Mouse (Mus musculus) midbrain, embryonic 13.5 days (tissue): Measurements from ENCODE around the gene Svs3b. TPM values are rescaled to one million over a fixed set of nuclear protein-coding genes. Genes with fewer than 3 reads are reported as not detected.
"Not testable (repeated sequence)": the region's sequence is repeated elsewhere in the genome, so short reads cannot be mapped to it uniquely, and the experiment has no call there.

ENCODE experiments used
- ATAC-seq: fragments of 200-750 bp; cut with Nextera tagmentation; 2 replicates; pipeline ENCODE4 v1.8.0; 2017; ENCODE audit warnings: mild to moderate bottlenecking, moderate TSS enrichment, moderate library complexity
- H3K27ac ChIP-seq: fragments of 300-500 bp; sonication (generic); 2 replicates; pipeline ENCODE4 v1.5.1; 2015; ENCODE audit warnings: inconsistent platforms, mild to moderate bottlenecking, moderate library complexity
- H3K27me3 ChIP-seq: fragments of 300-500 bp; sonication (generic); 2 replicates; pipeline ENCODE4 v1.6.1; 2015; ENCODE audit warnings: mild to moderate bottlenecking, inconsistent platforms
- H3K36me3 ChIP-seq: fragments of 300-500 bp; sonication (generic); 2 replicates; pipeline ENCODE4 v1.6.1; 2015; ENCODE audit warnings: mild to moderate bottlenecking, inconsistent platforms
- H3K4me1 ChIP-seq: fragments of 300-500 bp; sonication (generic); replicated peaks from 2 replicates; pipeline ENCODE4 v1.6.1; 2015; ENCODE audit warnings: inconsistent platforms
- H3K4me2 ChIP-seq: fragments of 300-500 bp; sonication (generic); replicated peaks from 2 replicates; pipeline ENCODE4 v1.6.1; 2015; ENCODE audit warnings: moderate library complexity, mild to moderate bottlenecking, inconsistent platforms
- H3K4me3 ChIP-seq: fragments of 300-500 bp; sonication (generic); replicated peaks from 2 replicates; pipeline ENCODE4 v1.5.1; 2015; ENCODE audit warnings: mild to moderate bottlenecking, inconsistent platforms
- H3K9ac ChIP-seq: fragments of 300-500 bp; sonication (generic); replicated peaks from 2 replicates; pipeline ENCODE4 v1.6.1; 2015; ENCODE audit warnings: mild to moderate bottlenecking, inconsistent platforms
- H3K9me3 ChIP-seq: fragments of 300-500 bp; sonication (generic); 2 replicates; pipeline ENCODE4 v1.6.1; 2016; ENCODE audit warnings: mild to moderate bottlenecking, inconsistent platforms
- WGBS: fragments of 180-500 bp; shearing (Covaris S2); methylation state at CpG from one replicate; pipeline ENCODE4 v1.1.7; 2015; 5-methylcytosine and 5-hydroxymethylcytosine counted together
- polyA plus RNA-seq: library from polyadenylated mRNA; unstranded; fragments of >200 nt; fragmentation: Nextera tagmentation; extraction: Ambion mirVana; gene quantifications from 2 replicates; pipeline ENCODE4 v1.2.1, GENCODE M21; 2015

Svs3b gene
- not detected in 2 replicates for polyA plus RNA-seq

GRCm38 (mm10) chr2:164256540-164256939 is at the start of gene Svs3b:
Gene Svs3b, minus strand, starts transcription at chr2:164256640.
- 85% methylated on average over 1 of the region's 1 CpGs for WGBS
- not testable (repeated sequence) for H3K4me1 ChIP-seq, H3K9me3 ChIP-seq, H3K27me3 ChIP-seq, H3K4me2 ChIP-seq, H3K36me3 ChIP-seq, H3K9ac ChIP-seq, H3K4me3 ChIP-seq, ATAC-seq, H3K27ac ChIP-seq

- not testable (repeated sequence) for H3K4me3 ChIP-seq, H3K9ac ChIP-seq, H3K27me3 ChIP-seq, H3K36me3 ChIP-seq, ATAC-seq, H3K27ac ChIP-seq, H3K4me1 ChIP-seq, H3K9me3 ChIP-seq, H3K4me2 ChIP-seq
- 79% methylated on average over 1 of the region's 1 CpGs for WGBS
Measured at GRCm38 (mm10) chr2:164288968-164289367, 32.5 kb upstream of the Svs3b start, which contains the start of gene Svs3a. Gene Svs3a, plus strand, starts transcription at chr2:164289268.

GRCm38 (mm10) chr2:164278359-164278758 is 21.9 kb upstream of the Svs3b start, which contains the start of gene Svs4:
Gene Svs4, minus strand, starts transcription at chr2:164278459.
- Histone ChIP-seq H3K9me3 (no peaks in the 10 kb centered on the region), H3K4me1 (no peaks in the 10 kb centered on the region), H3K27me3 (no peaks in the 10 kb centered on the region), H3K4me2 (no peak within 1 kb of the TSS), H3K9ac (no peak within 1 kb of the TSS), H3K36me3 (no peaks in the 10 kb centered on the region), H3K4me3 (no peak within 1 kb of the TSS), H3K27ac (no peak within 1 kb of the TSS)
- ATAC-seq, result no peak
- WGBS, result 95% methylated on average over 4 of the region's 4 CpGs

GRCm38 (mm10) chr2:164238366-164238765 is 18.1 kb downstream of the Svs3b start, which contains the start of gene Svs2:
Gene Svs2, minus strand, starts transcription at chr2:164238466.
- H3K4me1 ChIP-seq, result no peaks in the 10 kb centered on the region
- H3K9me3 ChIP-seq, result no peaks in the 10 kb centered on the region
- H3K27me3 ChIP-seq, result no peaks in the 10 kb centered on the region
- 87% methylated on average over 3 of the region's 3 CpGs for WGBS
- H3K36me3 ChIP-seq, result no peaks in the 10 kb centered on the region
- no peak within 1 kb of the TSS for H3K4me2 ChIP-seq
- no peak for ATAC-seq
- H3K4me3 ChIP-seq, result no peak within 1 kb of the TSS
- H3K27ac ChIP-seq, result no peak within 1 kb of the TSS
- no peak within 1 kb of the TSS for H3K9ac ChIP-seq

- no peaks in the 10 kb centered on the region for H3K4me1 ChIP-seq
- no peaks in the 10 kb centered on the region for H3K27me3 ChIP-seq
- no peak overlapping the region for H3K4me2 ChIP-seq
- WGBS, result 93% methylated on average over 8 of the region's 8 CpGs
- no peaks in the 10 kb centered on the region for H3K9me3 ChIP-seq
- H3K4me3 ChIP-seq, result no peak overlapping the region
- H3K36me3 ChIP-seq, result no peaks in the 10 kb centered on the region
- no peak overlapping the region for H3K27ac ChIP-seq
- no peak overlapping the region for H3K9ac ChIP-seq
- no peak for ATAC-seq
Measured at GRCm38 (mm10) chr2:164232671-164233070, 23.8 kb downstream of the Svs3b start.

GRCm38 (mm10) chr2:164228361-164229070 is 27.9 kb downstream of the Svs3b start:
- WGBS, result 85% methylated on average over 8 of the region's 8 CpGs

GRCm38 (mm10) chr2:164221522-164221921 is 34.9 kb downstream of the Svs3b start, which contains the start of gene Wfdc15b:
Gene Wfdc15b, minus strand, starts transcription at chr2:164221660.
- no peak within 1 kb of the TSS for H3K4me3 ChIP-seq
- H3K9me3 ChIP-seq, result no peaks in the 10 kb centered on the region
- no peak within 1 kb of the TSS for H3K27ac ChIP-seq
- no peak within 1 kb of the TSS for H3K4me2 ChIP-seq
- no peak for ATAC-seq
- 89% methylated on average over 11 of the region's 11 CpGs for WGBS
- no peaks in the 10 kb centered on the region for H3K36me3 ChIP-seq
- no peaks in the 10 kb centered on the region for H3K27me3 ChIP-seq
- H3K9ac ChIP-seq, result no peak within 1 kb of the TSS
- no peaks in the 10 kb centered on the region for H3K4me1 ChIP-seq

More at GRCm38 (mm10) chr2:164228361-164229070, 27.9 kb downstream of the Svs3b start:
- H3K4me2 ChIP-seq, result no peak overlapping the region
- no peaks in the 10 kb centered on the region for H3K36me3 ChIP-seq
- no peaks in the 10 kb centered on the region for H3K9me3 ChIP-seq
- no peak overlapping the region for H3K9ac ChIP-seq
- ATAC-seq, result no peak
- no peak overlapping the region for H3K27ac ChIP-seq
- no peaks in the 10 kb centered on the region for H3K4me1 ChIP-seq
- H3K27me3 ChIP-seq, result no peaks in the 10 kb centered on the region
- no peak overlapping the region for H3K4me3 ChIP-seq

GRCm38 (mm10) chr2:164219295-164219694 is 37.1 kb downstream of the Svs3b start:
- no peak overlapping the region for H3K27ac ChIP-seq
- no peaks in the 10 kb centered on the region for H3K9me3 ChIP-seq
- H3K9ac ChIP-seq, result no peak overlapping the region
- H3K4me1 ChIP-seq, result no peaks in the 10 kb centered on the region
- no peak overlapping the region for H3K4me3 ChIP-seq
- no peaks in the 10 kb centered on the region for H3K27me3 ChIP-seq
- no peaks in the 10 kb centered on the region for H3K36me3 ChIP-seq
- no peak overlapping the region for H3K4me2 ChIP-seq
- no peak for ATAC-seq
- 88% methylated on average over 9 of the region's 9 CpGs for WGBS

- H3K27me3 ChIP-seq, result no peaks in the 10 kb centered on the region
- H3K4me1 ChIP-seq, result no peaks in the 10 kb centered on the region
- H3K9ac ChIP-seq, result no peak overlapping the region
- H3K9me3 ChIP-seq, result no peaks in the 10 kb centered on the region
- no peak overlapping the region for H3K4me2 ChIP-seq
- WGBS, result 86% methylated on average over 5 of the region's 5 CpGs
- no peaks in the 10 kb centered on the region for H3K36me3 ChIP-seq
- no peak for ATAC-seq
- no peak overlapping the region for H3K4me3 ChIP-seq
- no peak overlapping the region for H3K27ac ChIP-seq
Measured at GRCm38 (mm10) chr2:164212711-164213110, 43.7 kb downstream of the Svs3b start.

GRCm38 (mm10) chr2:164210892-164211291 is 45.5 kb downstream of the Svs3b start:
- H3K27me3 ChIP-seq, result no peaks in the 10 kb centered on the region
- H3K9me3 ChIP-seq, result no peaks in the 10 kb centered on the region
- H3K4me3 ChIP-seq, result no peak overlapping the region
- no peaks in the 10 kb centered on the region for H3K36me3 ChIP-seq
- no peak overlapping the region for H3K4me2 ChIP-seq
- H3K4me1 ChIP-seq, result no peaks in the 10 kb centered on the region
- 85% methylated on average over 4 of the region's 4 CpGs for WGBS
- no peak for ATAC-seq
- no peak overlapping the region for H3K9ac ChIP-seq
- H3K27ac ChIP-seq, result no peak overlapping the region

GRCm38 (mm10) chr2:164206676-164207075 is 49.8 kb downstream of the Svs3b start:
- Histone ChIP-seq H3K27ac (no peak overlapping the region), H3K9me3 (no peaks in the 10 kb centered on the region), H3K36me3 (no peaks in the 10 kb centered on the region), H3K9ac (no peak overlapping the region), H3K4me3 (no peak overlapping the region), H3K4me1 (no peaks in the 10 kb centered on the region), H3K4me2 (no peak overlapping the region), H3K27me3 (no peaks in the 10 kb centered on the region)
- ATAC-seq, result no peak
- WGBS, result 84% methylated on average over 4 of the region's 4 CpGs

- not testable (repeated sequence) for ATAC-seq, H3K27ac ChIP-seq, H3K9me3 ChIP-seq, H3K4me2 ChIP-seq, H3K36me3 ChIP-seq, H3K9ac ChIP-seq, H3K27me3 ChIP-seq, H3K4me3 ChIP-seq, H3K4me1 ChIP-seq
- WGBS, result 88% methylated on average over 10 of the region's 10 CpGs
Measured at GRCm38 (mm10) chr2:164206011-164206410, 50.4 kb downstream of the Svs3b start.
